Mouse (Mus musculus): ENCODE measurements around the gene A730049H05Rik.

The A730049H05Rik gene

DNA sequence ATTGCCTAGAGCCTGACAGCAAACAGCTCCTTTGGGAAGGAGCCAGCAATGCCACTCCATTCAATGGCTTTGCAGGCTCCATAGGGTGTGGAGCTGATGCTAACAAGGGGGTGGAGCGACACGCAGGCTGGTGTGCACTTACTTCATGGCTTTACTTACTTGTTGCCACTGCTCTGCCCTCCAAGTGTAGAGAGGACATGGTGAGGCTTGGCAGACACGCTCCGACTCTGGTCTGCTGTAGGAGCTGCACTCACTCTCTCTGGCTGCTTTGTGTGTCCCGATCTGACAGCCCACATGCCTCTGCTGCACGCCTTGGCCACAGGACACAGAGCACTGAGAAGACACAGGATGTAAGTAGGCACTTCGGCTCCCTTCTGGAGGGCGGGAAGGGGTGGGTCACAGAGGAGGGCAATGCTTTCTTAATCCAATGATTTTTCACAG, at the start of gene A730049H05Rik:
Gene A730049H05Rik, plus strand, starts transcription at position 168 of the 441 bp plus-strand sequence.
- peak; percentile 28 for DNase-seq (ENCODE audit: low read depth, low spot score)

DNA sequence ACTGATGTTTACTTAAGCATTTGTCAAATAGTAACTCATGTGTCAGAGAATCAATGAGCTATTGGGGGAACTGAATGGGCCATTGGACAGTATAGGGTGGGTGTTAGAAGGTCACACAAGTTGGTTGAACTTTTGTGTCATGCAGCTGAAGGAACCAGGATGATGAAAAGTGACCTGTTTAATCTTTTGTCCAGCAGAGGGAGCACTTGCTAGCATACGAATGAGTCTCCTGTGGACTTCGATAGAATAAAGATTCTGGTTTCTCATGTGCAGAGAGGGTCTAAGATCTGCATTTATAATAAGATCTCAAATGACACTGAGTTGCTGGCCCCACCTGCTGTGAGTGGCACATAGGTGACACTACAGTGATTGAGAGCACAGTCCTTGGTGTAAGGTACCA, 39.9 kb upstream of the A730049H05Rik start:
- no peak for DNase-seq (ENCODE audit: low read depth, low spot score)

DNA sequence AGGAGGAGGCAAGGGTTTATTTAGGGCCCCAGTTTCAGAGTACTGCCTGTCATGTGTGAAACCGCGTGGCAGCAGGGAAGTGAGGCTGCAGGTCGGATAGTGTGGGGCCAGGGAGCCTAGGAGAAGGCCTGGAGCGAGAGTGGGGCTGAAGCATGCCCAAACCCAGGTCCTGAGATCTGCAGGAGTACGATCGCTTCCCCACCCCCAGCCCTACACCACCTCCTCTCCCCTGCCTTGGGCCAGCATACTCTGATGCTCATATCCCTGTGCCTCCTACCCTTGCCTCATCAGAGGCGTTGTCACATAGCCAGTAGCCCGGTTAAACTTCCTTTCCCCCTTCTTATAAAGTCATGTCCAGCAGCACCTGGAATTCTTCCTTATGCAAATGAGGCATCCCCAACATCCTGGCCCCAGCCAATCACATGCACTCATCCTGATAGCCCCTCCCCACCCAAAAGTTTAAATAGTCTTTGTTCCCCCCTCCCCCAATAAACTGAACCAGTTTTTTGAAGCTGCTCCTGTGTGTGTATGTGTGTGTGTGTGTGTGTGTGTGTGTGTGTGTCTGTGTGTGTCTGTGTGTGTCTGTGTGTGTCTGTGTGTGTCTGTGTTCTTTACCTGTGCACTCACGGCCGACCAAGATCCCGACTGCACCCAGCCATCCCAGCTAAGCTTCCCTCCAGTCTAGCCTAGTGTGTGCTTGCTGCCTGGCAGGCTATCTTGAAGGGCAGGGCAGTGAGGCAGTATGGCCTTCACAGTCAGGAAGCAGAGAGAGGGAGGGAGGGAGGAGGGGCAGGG, 36.9 kb upstream of the A730049H05Rik start:
- no peak for DNase-seq (ENCODE audit: low read depth, low spot score)

DNA sequence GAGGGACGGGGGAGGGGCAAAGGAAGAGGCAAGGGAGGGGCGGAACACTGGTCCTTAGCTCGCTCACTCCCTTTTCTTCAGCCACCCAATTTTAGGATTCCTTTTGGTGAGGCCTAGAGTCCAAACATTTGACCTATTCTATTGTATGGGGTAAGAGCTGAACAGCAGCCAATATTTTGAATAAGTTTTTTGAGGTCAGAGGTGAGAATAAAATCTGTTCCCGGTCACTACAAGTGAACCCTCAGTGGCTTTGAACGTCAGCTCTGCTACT, 36.4 kb upstream of the A730049H05Rik start:
- no peak for DNase-seq (ENCODE audit: low read depth, low spot score)

DNA sequence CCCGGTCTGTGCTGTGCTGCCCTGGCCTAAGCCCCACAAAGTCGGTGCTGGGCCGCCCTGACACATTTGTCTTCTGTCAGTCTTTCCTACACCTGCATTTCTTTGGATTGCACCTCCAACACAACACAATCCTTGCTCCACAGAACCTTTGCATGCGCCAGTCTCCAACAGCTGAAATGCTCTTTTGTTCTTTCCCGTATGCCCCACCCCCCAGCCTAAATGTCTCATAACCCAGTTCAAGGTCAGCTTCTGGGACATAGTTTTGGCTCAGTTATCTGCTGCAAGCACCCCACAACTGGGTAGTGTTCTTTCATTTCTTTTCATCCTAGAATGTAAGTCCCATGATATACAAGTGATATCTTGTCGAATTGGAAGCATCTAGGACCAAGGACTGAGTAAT, 34.8 kb upstream of the A730049H05Rik start:
- DNase-seq (ENCODE audit: low read depth, low spot score) = no peak

DNA sequence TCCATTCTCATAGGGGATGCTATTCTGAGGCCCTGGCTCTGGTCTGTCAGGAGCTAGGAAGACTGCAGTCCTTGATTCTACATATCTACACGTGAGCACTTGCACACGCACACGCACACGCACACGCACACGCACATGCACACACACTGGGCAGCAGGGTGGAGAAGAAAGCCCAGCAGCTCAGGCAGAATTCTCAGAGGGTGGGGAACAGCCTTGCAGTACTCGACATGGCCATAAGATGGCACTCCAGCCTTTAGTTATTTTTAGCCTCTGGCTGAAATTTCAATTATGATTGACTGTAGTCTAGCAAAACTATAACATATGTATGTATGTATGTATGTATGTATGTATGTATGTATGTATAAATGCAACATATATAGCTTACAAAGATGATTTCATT, 31.5 kb upstream of the A730049H05Rik start:
- no peak for DNase-seq (ENCODE audit: low read depth, low spot score)

DNA sequence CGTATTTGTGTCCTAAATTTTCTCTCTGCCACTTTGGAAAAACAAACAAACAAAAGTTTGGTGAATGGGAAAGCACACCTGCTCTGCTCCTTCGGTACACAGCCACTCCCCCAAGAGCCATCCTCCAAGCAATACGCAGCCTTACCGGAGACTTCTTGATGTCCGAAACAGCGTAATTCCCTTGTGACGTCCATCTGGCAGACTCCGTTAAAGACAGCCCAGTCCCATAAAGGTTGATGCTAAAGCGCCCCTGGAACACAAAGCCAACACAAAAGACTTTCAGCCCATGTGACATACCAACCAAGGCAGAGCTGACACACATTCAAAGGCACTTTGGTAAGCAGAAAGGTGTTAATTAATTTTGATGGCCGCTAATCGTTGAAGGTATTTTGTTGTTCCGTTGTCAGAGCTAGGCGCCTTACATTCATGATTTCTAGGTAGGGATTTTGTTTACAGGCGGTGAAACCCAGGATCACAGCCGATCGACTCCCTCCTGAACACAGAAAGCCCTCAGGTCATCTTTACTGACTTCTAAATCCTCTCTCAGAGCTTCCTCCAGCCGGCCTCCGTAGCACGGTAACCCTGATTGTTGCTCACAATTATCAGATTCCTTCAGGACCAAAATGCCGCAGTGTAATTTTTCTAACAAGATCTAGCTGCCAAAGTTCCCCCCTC, 29.4 kb upstream of the A730049H05Rik start:
- DNase-seq (ENCODE audit: low read depth, low spot score) = no peak

DNA sequence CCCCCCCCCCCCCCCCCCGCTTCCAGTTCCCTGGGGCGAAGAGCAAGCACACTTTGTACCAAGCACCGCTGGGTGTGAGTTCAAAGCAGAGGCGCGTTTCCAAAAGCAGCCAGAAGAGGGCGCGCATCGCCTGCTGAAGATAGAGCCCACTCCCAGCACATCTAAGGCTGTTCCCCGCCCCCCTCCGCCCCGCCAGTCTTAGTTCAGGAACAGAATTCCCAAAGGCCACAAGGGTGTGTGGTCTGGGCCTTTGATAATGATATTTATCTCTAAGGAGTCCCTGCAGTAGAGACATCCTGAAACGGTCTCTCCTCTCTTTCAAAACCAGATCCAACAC, 28.9 kb upstream of the A730049H05Rik start:
- peak; percentile 76 for DNase-seq (ENCODE audit: low read depth, low spot score)

DNA sequence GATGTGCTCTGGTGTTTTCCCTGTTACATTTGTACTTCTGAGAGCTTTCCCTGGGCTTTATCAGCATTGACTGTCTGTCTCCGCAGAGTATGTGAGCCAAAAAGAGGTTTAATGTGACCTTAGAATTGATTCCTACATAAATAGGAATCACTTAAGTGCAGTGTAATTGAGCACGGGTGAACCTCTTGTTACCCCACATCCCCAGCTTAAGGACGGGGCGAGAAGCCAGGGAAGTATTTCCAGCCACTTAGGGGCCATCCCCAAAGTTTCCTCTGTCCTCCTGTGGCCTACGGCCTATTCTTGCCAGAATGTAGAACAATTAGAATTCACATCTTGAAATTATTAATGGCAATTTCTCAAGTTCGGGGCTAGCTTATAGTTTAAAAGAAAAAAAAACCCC, 22.5 kb upstream of the A730049H05Rik start:
- DNase-seq (ENCODE audit: low read depth, low spot score) = no peak

DNA sequence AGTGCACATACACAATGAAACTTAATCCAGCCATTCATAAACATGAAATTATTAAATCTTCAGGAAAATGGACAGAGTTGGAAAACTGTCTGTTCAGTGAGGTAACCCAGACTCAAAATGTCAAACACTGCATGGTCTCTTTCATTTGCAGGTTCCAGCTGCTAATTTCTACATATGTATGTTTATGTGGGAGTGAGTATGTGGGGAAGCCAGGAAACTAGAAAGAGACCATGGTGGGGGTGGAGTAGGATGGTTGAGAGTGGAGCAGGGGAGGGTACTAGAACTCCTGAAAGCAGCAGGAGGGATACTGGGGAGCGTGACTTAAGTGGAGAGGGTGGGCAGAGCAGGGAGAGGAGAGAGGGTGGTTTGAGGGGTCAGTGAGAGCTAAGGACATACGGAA, 14.8 kb upstream of the A730049H05Rik start:
- DNase-seq (ENCODE audit: low read depth, low spot score) = no peak

DNA sequence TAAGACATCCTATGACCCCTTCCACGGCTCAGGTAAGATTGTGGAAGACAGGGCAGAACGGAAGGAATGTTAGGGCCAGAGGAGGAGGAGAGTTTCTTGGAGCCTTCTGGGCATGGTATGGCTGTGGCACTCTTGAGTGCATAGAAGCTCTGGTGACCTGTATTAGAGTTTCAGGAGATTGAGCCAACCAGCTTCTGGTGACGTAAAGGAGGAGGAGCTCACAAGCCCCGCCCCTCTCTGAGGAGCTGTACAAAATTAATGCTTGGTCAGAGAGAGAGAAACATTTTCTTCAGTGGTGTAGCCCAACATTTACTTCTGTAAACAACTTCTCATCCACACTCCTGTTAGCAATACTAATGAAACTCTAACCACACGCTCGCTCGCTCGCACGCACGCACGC, 13.9 kb upstream of the A730049H05Rik start:
- no peak for DNase-seq (ENCODE audit: low read depth, low spot score)

DNA sequence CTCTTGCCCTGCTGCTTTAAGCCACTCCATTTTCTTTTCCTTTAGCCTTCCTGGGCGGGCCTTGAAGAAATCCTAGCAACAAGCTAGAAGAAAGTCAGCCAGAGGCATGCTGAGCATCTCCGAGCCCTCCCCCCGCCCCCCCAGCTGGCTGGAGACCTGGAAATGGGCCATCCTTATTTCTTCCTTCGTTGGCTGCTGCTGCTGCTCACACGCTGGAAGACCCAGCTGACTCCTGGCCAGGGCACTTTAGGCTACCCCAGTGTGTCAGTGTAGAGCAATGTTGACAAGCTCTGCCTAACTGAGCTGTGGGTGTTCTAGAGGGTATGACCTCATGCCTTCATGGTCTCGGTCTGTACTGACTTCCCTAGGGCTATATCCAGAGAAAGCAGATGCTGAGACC, 13.1 kb upstream of the A730049H05Rik start:
- DNase-seq (ENCODE audit: low read depth, low spot score) = no peak

DNA sequence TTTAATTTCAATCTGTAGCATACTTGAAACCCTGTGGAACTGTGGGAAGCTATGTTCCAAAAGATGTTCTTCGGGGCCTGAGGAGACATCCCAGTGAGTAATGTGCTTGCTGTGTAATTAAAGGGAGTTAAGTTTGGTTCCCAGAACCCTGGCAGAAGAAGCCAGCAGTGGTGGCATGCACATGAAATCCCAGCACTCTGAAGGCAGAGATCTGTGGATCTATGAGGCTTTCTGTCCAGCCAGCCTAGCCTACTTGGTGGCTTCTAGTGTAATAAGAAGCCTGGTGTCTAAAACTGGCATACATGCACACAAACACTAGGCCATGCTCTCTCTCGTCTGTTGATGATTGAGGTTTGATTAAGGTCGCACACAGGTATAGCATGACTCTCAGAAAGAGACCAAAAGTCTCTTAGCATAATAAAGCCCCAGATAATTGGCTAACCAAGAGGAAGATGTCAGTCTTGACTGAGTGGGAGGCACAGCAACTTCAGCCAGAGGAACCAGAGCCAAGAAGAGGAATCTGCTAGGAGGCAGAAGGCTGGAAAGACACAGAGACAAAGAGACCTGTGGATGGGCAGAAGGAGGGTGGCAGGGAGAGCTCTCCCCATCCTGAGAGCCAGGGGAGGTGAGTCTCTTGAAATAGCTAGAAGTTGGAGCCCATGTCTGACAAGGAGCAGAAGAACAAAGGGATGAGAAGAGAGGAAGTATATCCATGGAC, 11.9 kb upstream of the A730049H05Rik start:
- DNase-seq (ENCODE audit: low read depth, low spot score) = no peak

DNA sequence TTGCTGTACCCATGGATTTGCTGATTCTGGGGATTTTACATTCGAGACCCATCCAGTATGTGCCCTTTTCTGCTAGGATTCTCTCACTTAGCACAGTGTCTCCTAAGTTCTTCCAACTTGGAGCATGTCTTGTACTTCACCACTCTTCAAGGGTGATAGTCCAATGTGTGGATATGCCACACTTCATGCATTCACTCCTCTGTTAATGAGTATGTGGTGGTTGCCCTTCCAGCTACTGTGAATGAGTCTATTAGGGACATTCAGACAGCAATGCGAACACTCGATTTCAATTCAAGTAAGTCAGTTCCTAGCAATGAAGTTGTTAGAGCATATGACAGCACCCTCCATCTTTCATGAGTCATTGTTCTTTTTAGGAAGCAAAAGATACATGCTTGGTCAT, 6.5 kb upstream of the A730049H05Rik start:
- no peak for DNase-seq (ENCODE audit: low read depth, low spot score)

DNA sequence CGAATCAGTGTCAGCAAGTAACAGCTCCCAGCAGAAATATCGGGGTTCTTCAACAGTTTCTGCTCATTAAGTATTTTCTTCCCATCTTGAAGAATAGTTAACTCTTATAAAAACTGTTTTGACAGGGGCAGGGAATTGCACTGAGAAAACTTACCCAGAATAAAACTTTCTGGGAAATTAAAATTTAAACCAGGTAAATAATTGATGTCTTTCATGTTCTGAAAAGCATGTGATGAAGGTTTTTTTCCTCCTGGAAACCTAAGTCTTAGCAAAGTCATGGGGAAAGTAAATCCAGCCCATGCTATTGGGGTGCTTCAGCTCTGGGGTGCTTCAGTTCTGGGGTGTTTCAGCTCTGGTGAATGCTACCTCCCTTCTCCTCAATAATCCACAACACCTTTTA, 5.7 kb upstream of the A730049H05Rik start:
- no peak for DNase-seq (ENCODE audit: low read depth, low spot score)

DNA sequence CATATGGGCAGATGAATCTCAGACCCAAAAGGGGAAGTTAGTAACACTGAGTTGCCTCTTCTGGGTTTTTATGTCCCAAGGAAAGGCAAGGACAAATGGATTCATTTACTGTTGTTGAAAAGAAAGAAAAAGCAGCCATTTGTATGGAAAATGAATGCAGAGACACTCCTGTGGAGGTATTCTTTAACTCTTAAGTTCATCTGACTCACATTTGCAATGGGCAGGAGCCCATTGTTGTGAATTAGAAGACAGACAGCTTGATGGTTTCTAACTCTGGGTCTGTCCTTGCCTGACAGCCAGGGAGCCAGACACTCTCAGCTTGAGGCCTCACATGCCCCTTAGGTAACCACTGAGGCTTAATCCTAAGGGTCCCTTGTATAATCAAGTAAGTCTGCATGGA, 4.7 kb upstream of the A730049H05Rik start:
- no peak for DNase-seq (ENCODE audit: low read depth, low spot score)

DNA sequence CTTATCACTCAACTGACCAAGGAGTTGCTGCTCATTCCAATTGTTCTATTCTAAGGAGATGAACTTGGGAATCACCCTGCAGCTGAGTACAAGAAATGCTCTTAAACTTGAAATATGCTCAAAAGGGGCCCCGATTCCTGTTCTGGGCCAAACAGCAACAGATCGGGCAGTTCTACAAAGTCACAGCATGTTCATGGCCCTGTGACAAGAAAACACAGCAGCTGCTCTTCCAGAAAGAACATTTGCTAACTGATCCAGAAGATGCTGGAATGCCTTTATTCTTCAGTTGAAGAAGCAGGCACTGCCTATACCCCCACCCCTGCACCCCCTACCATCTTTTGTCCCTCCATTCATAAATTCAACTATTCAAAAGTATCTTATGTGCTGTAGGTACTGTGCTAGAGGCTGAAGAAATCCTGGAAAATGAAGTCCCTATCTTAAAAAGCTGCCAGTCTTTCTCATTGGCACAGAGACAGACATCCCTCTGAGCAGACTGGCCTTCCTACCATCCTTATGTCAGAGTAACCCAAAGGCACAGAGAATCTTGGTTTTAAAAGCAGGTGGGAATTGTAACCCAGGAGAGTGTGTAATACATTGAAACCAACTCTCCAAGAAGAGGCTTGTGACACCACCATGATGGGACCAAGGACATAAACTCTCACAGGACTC, 3.4 kb upstream of the A730049H05Rik start:
- DNase-seq (ENCODE audit: low read depth, low spot score) = no peak

DNA sequence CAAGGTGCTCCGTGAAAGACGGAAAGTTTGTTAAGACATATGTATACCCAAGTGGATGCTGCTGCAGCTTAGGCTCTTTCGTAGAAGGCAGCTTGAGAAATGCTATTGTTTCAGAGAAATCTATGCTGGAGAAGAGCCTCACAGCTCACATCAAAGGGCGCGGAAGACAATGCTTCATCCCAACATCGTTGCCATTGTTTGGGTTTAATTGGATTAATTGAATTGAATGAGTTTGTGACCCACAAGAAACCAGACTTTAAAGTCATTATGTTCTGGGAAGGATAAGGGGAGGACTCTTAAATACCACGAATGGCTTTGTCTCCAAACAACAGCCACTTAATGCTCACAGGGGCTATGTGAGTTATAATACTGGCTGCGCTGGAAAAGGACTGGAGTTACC, 1.4 kb downstream of the A730049H05Rik start:
- no peak for DNase-seq (ENCODE audit: low read depth, low spot score)

DNA sequence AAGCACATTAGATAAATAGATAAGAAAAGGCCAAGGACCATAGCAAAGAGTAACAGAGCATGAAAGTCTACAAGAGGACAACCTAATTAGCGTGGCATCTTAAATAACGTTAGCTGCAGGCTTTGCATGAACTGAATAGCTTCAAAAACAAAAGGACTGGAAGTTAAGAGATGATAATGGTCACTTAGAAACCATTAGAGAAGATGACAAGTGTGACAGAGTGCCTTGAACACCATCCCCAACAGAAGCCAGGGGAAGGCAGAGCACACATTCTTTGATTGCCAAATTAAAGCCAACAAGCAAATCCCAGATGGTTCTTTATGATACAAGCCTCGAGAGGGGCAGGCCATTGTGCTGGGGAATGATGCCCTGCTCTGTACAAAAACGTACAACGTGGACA, 5.3 kb downstream of the A730049H05Rik start:
- no peak for DNase-seq (ENCODE audit: low read depth, low spot score)

DNA sequence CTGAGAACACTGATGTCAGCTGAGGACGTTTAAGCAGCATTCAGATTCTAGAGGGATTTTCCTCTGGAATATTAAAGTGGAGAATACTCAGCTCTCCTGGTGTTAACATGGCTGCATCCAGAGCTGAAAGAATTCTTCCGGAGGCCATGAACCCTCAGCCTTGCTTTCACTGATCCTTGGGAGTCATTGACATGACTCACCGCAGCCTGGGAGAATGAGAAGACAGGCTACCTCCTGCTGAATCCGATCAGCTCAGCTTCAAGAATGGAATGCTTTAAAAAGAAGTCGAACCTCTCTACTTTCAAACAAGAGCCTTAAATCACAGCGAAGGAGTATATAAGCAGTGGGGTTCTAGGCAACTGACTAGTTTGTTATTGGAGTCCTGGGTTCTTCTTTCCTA, 5.7 kb downstream of the A730049H05Rik start:
- no peak for DNase-seq (ENCODE audit: low read depth, low spot score)

DNA sequence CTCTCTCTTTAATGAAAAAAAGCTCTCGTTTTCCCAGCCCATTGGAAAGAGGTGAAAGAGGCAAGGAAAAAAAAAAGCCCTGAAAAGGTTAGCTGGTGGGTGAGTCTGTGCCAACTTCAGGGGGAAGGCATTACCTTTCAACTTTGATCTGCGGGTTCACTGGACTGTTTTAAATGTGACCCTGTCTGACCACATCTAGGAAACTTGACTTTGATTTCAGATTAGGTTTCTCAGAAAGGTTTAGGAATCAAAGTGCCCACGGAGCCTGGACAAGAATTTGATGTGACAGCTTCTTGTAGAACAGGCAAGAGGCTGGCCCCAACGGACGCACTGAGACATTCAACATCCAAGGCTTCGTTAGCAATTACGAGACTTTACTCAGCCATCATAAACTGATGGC, 7.7 kb downstream of the A730049H05Rik start:
- DNase-seq (ENCODE audit: low read depth, low spot score) = no peak

DNA sequence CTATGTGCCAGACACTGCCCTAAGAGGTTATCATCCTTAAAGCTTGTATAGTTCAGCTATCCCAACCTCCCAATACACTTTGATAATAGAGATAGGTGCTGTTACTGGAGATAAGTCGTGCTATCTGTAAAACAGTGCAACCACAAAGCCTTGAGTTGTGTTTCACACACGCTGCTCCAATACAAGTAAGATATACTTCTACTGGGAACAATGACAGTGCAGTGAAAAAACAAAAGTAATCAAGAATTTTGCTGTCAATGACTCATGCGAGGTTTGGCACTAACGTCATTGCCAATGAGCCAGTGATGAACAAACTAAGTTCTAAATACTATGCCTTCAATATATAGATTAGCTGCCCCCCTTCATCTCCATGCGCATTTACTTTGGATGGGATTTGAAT, 10.3 kb downstream of the A730049H05Rik start:
- no peak for DNase-seq (ENCODE audit: low read depth, low spot score)
